Mouse (Mus musculus): Measurements from ENCODE around the gene Coro1c.
"Not testable (repeated sequence)": the region's sequence is repeated elsewhere in the genome, so short reads cannot be mapped to it uniquely, and the experiment has no call there.

Coro1c gene

DNA sequence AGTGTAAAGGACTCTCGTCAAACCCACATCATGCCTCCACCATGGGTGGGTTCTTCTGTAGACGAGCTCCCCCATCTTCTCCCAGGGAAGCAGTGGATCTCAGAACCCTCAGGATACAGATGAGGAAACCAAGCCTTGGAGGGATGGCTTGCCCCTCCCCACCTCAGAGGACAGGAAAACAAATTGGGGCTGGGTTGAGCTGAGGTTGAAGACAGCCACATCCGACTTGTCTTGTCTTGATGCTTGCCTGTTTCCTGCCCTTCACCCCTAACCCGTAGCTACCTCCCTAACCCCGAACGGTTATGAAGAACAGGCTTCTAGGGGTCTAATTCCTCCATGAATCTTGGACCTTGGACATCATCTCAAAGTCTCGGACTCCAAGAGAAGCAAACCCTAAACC is 83.0 kb downstream of the Coro1c start:
- no peak for DNase-seq

DNA sequence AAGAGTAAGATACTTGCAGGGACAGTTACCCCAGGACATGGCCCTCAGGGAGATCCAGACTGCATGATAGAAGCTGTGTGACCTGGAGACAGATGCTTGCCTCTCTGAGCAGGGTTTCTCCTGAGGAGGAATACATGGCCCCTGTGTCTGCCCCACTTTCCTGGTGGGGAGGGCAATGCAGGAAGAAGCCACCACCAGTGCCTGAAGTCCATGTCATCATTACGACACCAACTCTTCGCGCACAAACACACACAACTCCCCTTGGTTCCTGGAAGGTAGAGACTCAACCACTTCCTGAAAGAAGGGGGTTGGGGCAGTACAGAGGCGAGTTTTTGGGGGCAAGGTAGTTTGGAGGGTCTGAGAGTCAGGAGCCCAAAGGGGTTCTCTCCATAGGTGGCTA is 84.3 kb downstream of the Coro1c start:
- DNase-seq, result no peak

DNA sequence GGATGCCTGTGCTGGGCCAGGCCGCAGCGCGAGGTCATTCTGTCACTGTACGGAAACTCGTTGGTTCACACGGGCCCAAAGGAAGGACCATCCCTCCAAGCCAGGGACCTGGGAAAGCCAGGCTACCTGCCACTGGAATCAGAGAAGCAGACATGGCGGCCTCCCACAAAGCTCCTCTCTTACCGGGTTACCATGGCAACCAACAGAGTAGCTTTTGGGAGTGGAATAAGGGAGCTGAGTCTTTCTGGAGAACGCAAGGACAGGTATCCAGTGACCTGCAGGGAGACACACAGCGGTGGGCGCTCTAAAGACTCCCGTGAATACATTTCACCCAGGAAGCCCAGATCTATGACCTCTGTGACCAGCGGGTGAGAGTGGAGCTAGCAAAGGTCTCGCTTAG is 90.0 kb downstream of the Coro1c start:
- DNase-seq, result no peak

DNA sequence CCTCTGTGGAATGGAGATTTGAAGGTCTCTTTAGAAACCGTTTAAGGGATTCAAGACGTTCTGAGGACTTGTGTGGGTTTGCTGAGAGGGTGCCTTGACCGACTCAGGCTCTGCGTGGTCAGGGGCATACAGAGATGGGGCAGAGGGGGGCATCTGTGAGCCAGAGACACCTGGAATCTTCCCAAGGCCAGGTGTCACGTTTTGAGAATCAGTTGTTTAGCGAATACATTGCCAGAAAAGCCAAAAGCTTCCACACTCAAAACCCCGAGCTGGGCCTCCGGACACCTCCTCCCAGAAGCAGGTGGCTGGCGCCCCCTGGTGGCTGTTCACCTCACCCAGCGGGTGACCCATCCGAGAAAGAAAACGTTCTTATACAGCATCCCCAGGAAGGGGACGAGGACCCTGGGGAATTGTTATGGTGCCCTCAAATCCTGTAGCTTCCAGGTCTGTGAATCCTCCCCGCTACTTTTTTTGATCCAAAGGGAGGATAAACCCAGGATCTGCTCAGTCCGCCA is 92.9 kb downstream of the Coro1c start:
- DNase-seq, result peak; percentile 52

DNA sequence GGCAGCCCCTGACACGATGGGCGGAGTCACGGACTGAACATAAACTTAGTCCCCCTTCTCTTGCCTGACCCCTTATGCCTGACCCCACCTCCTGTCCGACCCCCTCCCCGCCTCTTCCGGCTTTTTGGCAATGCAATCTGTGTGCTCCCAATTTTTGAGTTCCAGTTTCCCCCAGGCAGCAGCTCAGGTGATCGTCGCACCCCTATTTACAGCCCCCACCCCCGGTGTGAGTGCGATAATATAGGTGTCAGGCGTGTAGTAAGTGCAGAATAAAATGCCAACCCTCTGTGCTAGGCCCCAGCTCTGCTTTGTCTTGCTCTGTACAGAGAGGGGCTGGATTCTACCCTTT is 93.5 kb downstream of the Coro1c start:
- DNase-seq, result no peak

DNA sequence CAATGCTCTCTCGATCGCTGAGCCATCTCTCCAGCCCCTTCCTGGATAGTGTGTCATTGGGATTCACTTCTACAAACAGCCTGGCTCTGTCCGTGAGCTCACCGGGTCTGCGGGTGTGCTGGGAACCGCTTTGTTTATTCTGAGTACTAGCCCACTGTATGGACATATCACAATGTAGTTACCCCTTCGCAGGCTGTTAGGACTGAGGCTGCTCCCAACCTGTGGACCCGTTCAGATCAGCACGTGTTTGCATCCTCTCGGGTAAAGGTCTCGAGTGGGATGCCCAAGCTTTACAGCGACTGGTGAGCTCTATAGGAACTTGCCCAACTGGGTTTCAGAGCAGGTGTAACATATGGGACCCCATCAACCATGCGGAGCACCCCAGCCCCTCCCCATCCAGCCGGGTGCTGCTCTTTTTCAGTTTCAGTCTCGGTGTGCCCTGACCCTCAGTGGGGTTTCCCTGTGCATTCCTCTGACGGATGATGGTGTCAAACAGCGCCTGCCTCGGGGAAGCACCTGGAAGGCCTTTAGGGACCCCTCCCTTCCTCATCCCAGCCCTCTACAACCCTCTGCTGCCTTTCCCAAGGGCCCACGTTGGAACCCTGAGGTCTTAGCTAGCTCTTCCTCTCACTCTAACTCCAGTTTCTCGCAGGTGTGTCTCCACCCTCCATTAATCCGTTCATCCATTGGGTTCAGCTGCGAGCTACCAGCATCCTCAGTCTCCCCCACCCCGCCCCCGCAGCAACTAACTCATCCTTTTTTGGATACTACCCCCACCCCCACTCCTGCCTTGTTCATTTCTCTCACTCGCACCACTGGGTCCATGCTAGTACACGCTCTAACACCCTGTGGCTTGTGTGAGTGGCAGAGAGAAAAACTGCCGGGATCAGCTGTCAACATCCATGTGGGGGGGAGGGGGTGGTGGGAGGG is 94.2 kb downstream of the Coro1c start:
- DNase-seq, result no peak

DNA sequence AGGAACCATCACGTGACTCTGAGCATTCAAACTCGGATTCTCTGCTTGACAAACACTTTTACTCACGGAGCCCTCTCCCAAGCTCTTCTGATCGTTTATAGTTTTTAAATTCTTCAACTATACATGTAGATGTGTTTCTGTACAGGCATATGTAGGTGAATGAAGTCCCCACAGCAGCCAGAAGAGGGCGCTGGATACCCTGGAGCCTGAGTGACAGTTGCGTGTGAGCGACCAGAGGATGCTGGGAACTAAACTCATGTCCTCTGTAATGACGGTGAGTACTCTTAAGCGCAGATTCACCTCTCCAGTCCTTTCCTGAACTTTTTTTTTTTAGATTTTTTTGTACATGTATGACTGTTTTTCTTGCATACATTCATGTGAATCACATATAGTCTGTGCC is 95.0 kb downstream of the Coro1c start:
- no peak for DNase-seq

DNA sequence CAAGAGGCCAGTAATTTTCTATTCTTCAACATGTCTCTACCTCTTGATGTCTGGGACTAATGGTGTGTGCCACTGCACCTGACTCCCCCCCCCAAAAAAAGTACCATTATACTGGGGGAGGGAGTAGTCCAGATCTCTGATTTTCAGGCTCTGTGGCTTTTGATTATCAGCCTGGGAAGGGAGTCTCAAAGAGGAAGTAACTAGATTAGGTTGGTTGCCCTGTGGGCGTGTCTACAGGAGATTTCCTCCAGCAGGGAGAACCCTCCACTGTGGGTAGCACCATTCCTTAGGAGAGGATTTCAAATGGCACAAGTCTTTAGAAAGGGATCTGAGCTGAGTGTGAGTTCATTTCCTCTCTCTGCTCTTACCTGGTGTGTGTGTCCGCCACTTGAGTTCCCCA is 95.9 kb downstream of the Coro1c start:
- DNase-seq, result no peak

DNA sequence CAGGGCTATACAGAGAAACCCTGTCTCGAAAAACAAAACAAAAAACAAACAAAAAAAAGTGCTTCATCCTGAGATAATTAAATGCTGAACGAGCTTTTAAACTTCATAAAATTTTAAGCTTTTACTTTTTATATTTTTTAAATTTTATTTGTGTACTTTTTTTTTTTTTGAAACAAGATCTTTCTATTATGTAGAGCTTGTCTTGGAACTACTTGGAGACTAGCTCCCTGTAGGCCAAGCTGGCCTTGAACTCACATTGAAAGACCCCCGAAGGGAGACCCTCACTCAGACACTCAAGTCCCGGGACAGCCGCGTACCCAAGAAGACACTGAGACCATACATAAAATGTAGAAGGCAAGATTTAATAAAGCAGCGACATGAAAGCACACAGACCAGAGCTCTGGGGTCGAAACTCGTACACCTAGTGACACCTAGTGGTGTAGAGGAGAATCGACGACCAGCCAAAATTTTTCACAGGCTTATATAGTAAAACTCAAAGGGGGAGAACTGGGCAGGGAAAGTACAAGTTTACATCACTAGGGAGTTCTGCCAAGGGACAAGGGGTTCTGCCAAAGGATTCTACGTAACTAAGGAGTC is 96.6 kb downstream of the Coro1c start:
- DNase-seq, result not testable (repeated sequence)

DNA sequence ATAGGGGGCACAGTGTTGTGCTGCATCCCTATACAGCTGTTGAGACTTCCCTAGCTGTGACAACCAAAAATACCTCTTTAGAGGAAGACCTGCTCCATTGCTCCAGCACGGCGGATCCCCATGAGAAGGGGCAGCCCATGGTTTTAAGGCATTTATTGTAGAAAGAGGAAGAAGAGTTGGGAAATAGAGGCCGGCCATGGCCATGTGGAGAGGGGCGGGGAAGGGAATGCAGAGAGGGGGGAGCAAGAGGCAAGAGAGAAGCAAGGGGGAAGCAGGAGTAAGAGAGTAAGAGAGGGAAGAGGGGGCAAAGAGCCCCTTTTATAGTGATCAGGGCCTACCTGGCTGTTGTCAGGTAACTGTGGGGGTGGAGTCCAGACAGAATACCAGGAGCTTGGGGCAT is 98.4 kb downstream of the Coro1c start:
- no peak for DNase-seq

DNA sequence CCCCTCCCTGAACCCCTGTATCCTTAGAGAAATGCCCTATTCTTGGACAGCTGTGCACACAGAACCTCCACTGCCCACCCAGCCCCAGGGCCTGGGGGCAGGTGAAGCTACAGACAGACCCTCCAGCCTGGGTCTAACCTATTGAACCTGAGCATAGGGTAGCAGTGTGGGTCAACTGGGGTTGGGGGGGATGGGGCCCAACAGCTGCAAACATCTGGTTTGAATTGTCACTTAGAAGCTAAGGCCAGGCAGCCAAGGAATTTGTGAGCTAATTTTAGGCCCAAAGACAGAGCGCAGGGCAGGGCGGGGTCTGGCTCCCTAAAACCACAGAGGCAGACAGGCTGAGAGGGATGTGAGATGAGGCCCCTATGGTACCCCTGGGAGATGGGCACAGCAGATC is 100.4 kb downstream of the Coro1c start:
- DNase-seq, result no peak

DNA sequence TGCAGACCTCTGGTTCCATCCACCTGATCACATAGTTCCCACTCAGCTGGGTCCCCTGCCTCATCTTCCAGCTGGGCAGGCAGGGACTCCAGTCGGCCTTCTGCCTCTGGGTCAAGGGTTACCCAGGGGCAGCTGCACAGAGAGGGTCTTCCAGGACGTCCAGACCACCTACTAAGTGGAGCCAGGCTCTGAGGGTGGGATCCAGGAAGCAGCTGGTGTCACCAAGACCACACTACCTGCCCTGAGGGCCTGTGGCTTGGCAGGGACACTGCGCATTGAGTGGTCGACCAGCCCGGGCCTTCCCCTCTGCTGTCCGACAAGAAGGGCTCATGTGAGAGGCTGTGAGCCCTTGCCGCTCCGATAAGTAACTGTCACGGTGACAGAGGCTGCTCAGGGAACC is 100.8 kb downstream of the Coro1c start:
- no peak for DNase-seq

DNA sequence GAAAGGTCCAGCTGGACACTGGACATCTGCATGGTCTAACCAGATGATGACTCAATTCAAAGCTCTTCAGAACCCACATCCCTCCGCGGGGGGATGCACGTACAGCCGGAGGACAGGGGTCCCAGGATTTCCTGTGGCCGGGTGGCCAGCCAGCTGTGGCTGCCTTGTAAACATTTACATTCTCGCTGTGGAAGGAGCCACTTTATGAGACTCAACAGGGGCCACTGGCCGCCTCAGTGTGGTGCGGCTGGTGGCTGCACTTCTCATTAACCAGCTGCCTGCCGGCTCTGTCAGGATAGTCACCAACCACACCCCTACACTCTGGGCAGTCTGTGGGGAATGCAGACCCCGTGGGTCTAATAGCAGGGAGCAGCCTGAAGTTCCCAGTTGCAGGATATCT is 102.1 kb downstream of the Coro1c start:
- no peak for DNase-seq

DNA sequence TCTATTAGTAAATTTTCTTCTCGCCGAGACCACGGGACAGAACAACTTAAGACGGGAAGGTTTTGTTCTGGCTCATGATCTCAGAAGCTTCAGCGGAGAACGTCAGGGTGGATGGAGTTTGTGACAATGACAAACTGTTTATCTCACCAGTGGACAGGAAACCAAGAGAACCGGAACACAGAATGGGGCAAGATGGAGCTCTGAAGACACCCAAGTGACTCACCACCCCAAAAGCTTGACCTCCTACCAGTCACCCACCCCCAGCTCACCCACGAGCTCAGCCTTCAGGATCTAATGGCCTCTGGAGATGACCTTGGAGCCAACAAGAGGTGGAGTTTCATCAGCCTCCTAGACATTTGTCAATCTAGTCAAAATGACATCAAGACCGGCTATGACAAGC is 103.3 kb downstream of the Coro1c start:
- no peak for DNase-seq

DNA sequence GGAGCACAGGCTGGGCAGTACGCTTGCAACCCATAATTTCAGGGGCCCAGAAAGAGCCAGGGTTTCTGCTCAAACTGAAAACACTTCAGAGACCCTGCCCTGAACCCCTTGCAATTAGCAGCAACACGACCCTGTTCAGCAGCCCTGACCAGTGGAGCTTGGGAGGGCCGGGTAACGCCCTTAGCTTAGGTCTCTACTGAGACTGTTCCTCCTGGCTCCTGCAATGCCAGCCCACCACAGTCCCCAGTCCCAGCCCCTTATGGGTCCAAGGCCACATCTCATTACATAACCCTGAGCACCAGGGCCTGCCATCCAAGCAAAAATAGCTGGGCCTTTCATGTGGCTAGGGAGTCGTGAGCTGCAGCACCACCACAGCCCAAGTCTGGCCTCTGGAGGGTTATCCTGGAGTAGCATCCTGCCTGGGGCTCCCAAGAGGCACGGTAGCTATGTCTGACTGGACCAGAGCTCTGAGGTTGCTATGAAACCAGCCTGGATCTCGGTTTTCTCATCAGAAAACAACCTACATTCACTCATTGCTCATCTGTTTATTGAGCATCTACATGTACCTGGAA is 104.1 kb downstream of the Coro1c start:
- no peak for DNase-seq

DNA sequence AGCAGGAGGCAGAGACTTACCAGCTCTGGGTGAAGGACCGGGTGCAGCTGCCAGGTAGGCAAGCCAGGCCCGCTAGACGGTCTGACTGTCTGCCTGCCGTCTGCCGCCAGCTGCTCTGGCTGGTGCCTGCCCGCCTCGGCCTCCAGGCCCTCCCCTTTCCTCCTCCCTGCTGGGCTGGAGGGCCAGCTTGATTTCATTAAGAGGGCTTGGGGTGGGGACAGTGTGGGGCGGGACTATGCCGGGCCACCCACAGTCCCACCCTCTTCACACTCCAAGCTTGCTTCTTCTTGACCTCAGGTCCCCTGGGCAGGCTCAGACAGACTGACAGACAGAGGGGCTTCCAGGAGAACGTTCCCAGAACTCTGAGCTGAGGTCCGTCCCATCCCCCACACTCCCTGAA is 108.3 kb downstream of the Coro1c start, which contains the start of gene Tmem119:
TSS of gene Tmem119 (minus strand) at position 237 of the 400 bp plus-strand sequence.
- no peak for DNase-seq

DNA sequence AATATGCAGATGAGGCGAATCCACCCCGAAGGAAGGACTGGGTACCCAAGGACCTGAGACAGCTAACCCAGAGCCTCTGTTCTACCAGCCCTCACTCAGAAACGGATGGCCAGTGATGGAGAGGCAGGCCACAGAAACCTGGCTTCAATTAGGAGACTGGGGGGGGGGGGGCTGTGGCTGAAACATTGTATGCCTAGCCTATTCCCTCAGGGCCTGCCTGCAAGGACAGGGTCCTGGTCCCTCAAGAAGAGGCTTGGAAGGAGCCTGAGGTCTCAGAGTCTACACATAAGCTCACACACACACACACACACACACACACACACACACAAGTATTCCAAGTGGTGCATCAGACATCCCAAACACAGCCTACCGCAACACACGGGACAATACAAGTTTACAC is 108.9 kb downstream of the Coro1c start:
- DNase-seq, result no peak

DNA sequence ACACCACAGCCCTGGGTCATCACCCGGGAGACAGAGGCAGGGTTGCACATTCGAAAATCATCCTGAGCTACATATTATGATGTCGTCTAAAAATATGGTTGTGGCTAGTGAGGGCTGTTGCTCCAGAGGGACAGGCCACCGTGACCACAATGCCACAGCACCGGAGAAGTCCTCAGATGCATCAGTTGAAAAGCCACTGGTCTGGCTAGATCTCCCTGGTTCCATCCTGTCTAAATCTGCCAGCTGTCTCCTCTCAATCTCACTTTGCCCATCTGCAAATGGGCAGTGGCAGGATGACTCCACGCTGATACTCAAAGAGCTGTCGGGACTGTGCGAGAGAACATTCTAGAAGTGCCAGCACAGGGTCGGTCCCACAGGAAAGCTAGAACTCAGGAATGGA is 110.0 kb downstream of the Coro1c start:
- no peak for DNase-seq

DNA sequence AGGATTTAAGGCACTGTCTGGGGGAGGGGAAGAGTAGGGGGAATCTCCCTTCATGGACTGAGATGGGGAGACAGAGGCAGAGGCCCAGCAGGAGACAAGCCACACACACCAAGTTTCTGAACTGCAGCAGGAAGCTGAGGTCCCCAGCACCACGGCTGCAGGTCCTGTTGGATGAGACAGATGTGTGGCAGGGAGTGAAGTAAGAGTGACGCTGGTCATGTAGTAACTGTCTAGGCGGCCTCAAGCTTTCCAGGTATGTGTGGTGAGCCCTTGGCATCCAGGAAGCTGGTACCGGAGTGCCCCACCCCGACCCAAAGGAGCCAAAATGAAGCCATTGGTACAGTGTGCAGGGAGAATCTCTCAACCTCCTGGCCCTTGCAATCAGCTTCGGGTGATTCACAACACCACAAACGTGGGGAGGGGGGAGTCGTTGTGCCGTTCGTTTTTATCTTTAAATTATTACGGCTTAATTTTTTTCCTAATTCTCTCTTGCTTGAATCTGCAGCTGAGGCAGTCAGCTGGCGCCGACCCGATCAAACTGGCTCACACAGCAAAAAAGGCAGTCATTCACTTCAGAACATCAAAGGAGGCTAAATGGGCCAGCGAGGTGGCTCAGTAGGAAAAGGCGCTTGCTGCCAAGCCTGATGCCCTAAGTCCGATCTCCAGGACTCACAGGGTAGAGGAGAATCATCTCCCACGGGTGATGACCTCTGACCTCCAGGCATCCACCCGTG is 111.2 kb downstream of the Coro1c start:
- no peak for DNase-seq

DNA sequence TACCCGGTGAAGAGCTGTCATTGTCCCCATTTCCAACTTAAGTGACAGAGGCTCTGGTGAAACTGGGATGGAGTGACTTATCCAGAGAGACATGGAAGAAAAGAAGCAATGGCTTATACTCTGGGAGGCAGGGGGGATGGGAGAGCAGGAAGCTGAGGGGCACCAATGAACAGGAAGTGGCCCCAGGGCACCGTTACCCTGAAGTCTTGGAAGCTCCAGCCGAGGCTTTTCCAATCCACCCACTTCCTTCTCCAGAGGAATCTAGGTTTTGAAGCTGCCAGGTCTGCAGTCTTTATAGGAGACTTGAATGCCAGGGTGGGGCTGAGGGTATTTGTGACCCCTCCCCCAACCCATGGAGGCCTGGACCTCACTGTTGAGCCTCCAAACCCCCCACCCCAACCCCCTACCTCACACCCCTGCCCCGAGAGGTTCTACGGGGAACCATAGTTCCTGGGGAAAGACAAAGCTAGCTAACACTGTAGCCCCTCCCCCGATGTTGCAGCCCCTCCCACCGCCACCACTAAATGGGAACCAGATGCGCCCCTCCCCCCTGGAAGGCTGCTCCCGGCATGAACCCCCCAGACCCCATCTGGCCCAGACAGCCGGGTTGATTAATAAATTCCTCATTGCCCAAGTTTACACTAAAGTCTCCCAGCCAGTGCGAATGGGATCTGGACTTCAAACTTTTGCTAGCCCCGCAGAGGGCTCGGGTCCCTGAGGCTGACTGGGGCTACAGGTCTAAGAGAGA is 112.0 kb downstream of the Coro1c start:
- no peak for DNase-seq

Measured in right cerebral cortex, adult 18-20 months (tissue).